ENCODE assay signal across 14 mouse cellular contexts in the genomic region with DNA sequence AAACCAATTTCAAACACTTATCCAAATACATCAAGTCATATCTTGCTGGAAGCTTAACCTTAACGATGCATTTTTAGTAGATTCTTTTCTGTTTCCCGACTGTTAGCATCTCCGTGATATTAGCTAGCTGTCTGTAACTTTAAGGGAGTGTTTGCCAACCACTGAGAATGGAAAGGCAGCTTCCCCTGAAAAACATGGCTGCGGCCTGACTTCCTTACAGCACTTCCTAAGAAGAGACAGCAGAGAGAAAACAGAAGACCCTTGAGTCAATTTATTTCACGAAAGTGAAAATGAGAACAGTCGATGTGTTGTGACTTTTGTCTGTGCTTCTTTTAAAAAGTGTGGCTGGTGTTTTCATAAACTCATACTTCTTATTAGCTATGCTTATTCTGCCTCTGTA.
DNase-seq lines count a peak whose midpoint lies in the region; ATAC-seq and TF ChIP-seq lines count a peak whose summit lies in the region.
"Had no signal": no experiment of that assay in that cellular context is flagged by ENCODE, and none has a peak within 500 bp of the region (broad histone marks: within the 10 kb centered on the region; RNA-seq: fewer than 3 reads in every experiment).

No protein-coding gene starts in this region.

- peaks cover 77% of the 10 kb centered on the region for H3K79me2 ChIP-seq in myocyte (ENCODE audit: control insufficient read depth, insufficient read depth)

- peaks cover 69% of the 10 kb centered on the region for H3K4me1 ChIP-seq in forebrain, embryonic 15.5 days
- 0 out of 2 replicates have a peak, but pooled peaks cover 6% of the 10 kb centered on the region for H3K4me1 ChIP-seq in forebrain, embryonic 12.5 days
- H3K4me1 ChIP-seq in midbrain, embryonic 15.5 days = peaks cover 5% of the 10 kb centered on the region

- no peaks in the 10 kb centered on the region for H3K9me3 ChIP-seq in forebrain, embryonic 15.5 days
- no peaks in the 10 kb centered on the region for H3K9me3 ChIP-seq in forebrain, embryonic 12.5 days
- H3K9me3 ChIP-seq in midbrain, embryonic 15.5 days = no peaks in the 10 kb centered on the region
- H3K9me3 ChIP-seq: midbrain, embryonic 13.5 days had no signal

- no peaks in the 10 kb centered on the region for H3K27me3 ChIP-seq in forebrain, embryonic 15.5 days
- no peaks in the 10 kb centered on the region for H3K27me3 ChIP-seq in forebrain, embryonic 12.5 days
- H3K27me3 ChIP-seq in myocyte (ENCODE audit: control insufficient read depth, insufficient read depth, insufficient read length) = no peaks in the 10 kb centered on the region
- H3K27me3 ChIP-seq in midbrain, embryonic 15.5 days (replicated peaks) = no peaks in the 10 kb centered on the region
- H3K27me3 ChIP-seq: limb, embryonic 12.5 days; midbrain, embryonic 13.5 days had no signal

- no peak for DNase-seq in layer of hippocampus, adult 2 months (ENCODE audit: low spot score in 2 of 2)
- DNase-seq in layer of hippocampus, adult 18-20 months (ENCODE audit: low spot score in 2 of 2) = no peak
- peak; percentile 64 for DNase-seq in heart, adult 8-10 months (ENCODE audit: low spot score)
- DNase-seq in gastrocnemius, postnatal 4 days (ENCODE audit: low spot score in 2 of 2) = no peak
- DNase-seq: adrenal gland, postnatal 25 days; lung, postnatal 14 days; thymus, postnatal 14 days had no signal

- WGBS in forebrain, embryonic 15.5 days = 68% methylated on average over 6 of the region's 6 CpGs
- 83% methylated on average over 6 of the region's 6 CpGs for WGBS in forebrain, embryonic 12.5 days
- WGBS in midbrain, embryonic 15.5 days = 73% methylated on average over 6 of the region's 6 CpGs

- H3K27ac ChIP-seq in forebrain, embryonic 15.5 days (replicated peaks) = no peak overlapping the region
- H3K27ac ChIP-seq in forebrain, embryonic 12.5 days = no peak overlapping the region
- H3K27ac ChIP-seq in layer of hippocampus, adult 2 months = peak overlapping the region; percentile 57
- no peak overlapping the region for H3K27ac ChIP-seq in midbrain, embryonic 15.5 days
- H3K27ac ChIP-seq: limb, embryonic 12.5 days; midbrain, embryonic 13.5 days had no signal

- H3ac ChIP-seq in myocyte (ENCODE audit: control insufficient read depth, insufficient read length) = no peak overlapping the region

- TF ChIP-seq POLR2A in myocyte (IDR thresholded peaks at IDR 0.05; ENCODE audit: insufficient read length, low read depth) = no peak

- no peak overlapping the region for H3K4me3 ChIP-seq in forebrain, embryonic 15.5 days
- H3K4me3 ChIP-seq in forebrain, embryonic 12.5 days (replicated peaks) = no peak overlapping the region
- peak overlapping the region; percentile 35 for H3K4me3 ChIP-seq in layer of hippocampus, adult 2 months
- no peak overlapping the region for H3K4me3 ChIP-seq in myocyte
- H3K4me3 ChIP-seq in midbrain, embryonic 15.5 days = no peak overlapping the region
- H3K4me3 ChIP-seq: limb, embryonic 12.5 days; midbrain, embryonic 13.5 days had no signal

- H3K9ac ChIP-seq in forebrain, embryonic 15.5 days (replicated peaks) = no peak overlapping the region
- no peak overlapping the region for H3K9ac ChIP-seq in forebrain, embryonic 12.5 days
- no peak overlapping the region for H3K9ac ChIP-seq in midbrain, embryonic 15.5 days
- H3K9ac ChIP-seq: limb, embryonic 12.5 days; midbrain, embryonic 13.5 days had no signal

- H3K36me3 ChIP-seq in forebrain, embryonic 15.5 days = peaks cover 12% of the 10 kb centered on the region
- H3K36me3 ChIP-seq in forebrain, embryonic 12.5 days (replicated peaks) = peaks cover 23% of the 10 kb centered on the region
- no peaks in the 10 kb centered on the region for H3K36me3 ChIP-seq in myocyte (ENCODE audit: control insufficient read depth, insufficient read depth)
- H3K36me3 ChIP-seq in midbrain, embryonic 15.5 days (replicated peaks) = no peaks in the 10 kb centered on the region
- H3K36me3 ChIP-seq: G1E; midbrain, embryonic 13.5 days had no signal

- no peak for TF ChIP-seq CTCF in layer of hippocampus, adult 2 months (conservative IDR thresholded peaks at IDR 0.05)

- no peak for ATAC-seq in forebrain, embryonic 15.5 days (replicated peaks)
- no peak for ATAC-seq in forebrain, embryonic 12.5 days (ENCODE audit: low FRiP score)
- no peak for ATAC-seq in midbrain, embryonic 15.5 days (replicated peaks)
- ATAC-seq: midbrain, embryonic 13.5 days had no signal

- H3K4me2 ChIP-seq in forebrain, embryonic 15.5 days (replicated peaks) = peak overlapping the region; percentile 17; the same call in 1 of the 2 replicates
- no peak overlapping the region for H3K4me2 ChIP-seq in forebrain, embryonic 12.5 days
- H3K4me2 ChIP-seq in myocyte (ENCODE audit: low read depth) = peak overlapping the region; percentile 68
- no peak overlapping the region for H3K4me2 ChIP-seq in midbrain, embryonic 15.5 days
- H3K4me2 ChIP-seq: limb, embryonic 12.5 days; midbrain, embryonic 13.5 days had no signal

TF ChIP-seq in myocyte, 11 proteins besides CTCF, POLR2A, EP300 and RAD21:
- TF ChIP-seq REST (IDR thresholded peaks at IDR 0.05; ENCODE audit: insufficient read depth, insufficient read length) (no peak), MYOG (IDR thresholded peaks at IDR 0.05; ENCODE audit: control insufficient read depth in 1 of 3, insufficient read depth in 1 of 3, insufficient read length in 2 of 3, low read depth in 2 of 3) (no peak), E2F4 (IDR thresholded peaks at IDR 0.05; ENCODE audit: insufficient read depth) (no peak), USF1 (IDR thresholded peaks at IDR 0.05; ENCODE audit: low read depth) (no peak), SRF (IDR thresholded peaks at IDR 0.05; ENCODE audit: control insufficient read depth, insufficient read length, low read depth) (no peak), MYOD1 (IDR thresholded peaks at IDR 0.05; ENCODE audit: control insufficient read depth in 1 of 3, insufficient read length in 2 of 3, low read depth in 2 of 3) (no peak), POLR2AphosphoS2 (IDR thresholded peaks at IDR 0.05; ENCODE audit: insufficient read length, low read depth) (no peak), CEBPB (IDR thresholded peaks at IDR 0.05; ENCODE audit: insufficient read depth, poor library complexity, severe bottlenecking) (no peak), TCF12 (IDR thresholded peaks at IDR 0.05; ENCODE audit: insufficient read depth, poor library complexity, severe bottlenecking) (no peak), MAX (IDR thresholded peaks at IDR 0.05; ENCODE audit: low read depth) (no peak)

Comparison
In these comparisons a context has a peak if more than half of its experiments do, and no peak if none do; other contexts are left out.
1. H3K4me2 ChIP-seq: peak in forebrain, embryonic 15.5 days (single experiment) and myocyte (single experiment); none in forebrain, embryonic 12.5 days (single experiment) and midbrain, embryonic 15.5 days (single experiment).